Comparison of ENCODE assay signal across 9 mouse cellular contexts in genomic region chr13:56753192-56753951, GRCm38 (mm10). TPM values are rescaled to one million over a fixed set of nuclear protein-coding genes. Genes with fewer than 3 reads are reported as not detected.
DNase-seq lines count a peak whose midpoint lies in the region; ATAC-seq and TF ChIP-seq lines count a peak whose summit lies in the region.
"Had no signal": no experiment of that assay in that cellular context is flagged by ENCODE, and none has a peak within 500 bp of the region (broad histone marks: within the 10 kb centered on the region; RNA-seq: fewer than 3 reads in every experiment).

Gene Gm45623, minus strand, starts transcription at chr13:56753827.

- no peak for DNase-seq in liver, adult 2 months (ENCODE audit: extremely low read depth, low read depth, low spot score)
- DNase-seq in liver: no peak
- DNase-seq in intestine, embryonic 14.5 days (ENCODE audit: low spot score): peak; percentile 68
- peak; percentile 56 for DNase-seq in neural tube, embryonic 10.5 days (ENCODE audit: extremely low spot score, low spot score)
- no peak for DNase-seq in right cerebral cortex, adult 2 months (ENCODE audit: low spot score in 2 of 2)
- no peak for DNase-seq in gastrocnemius, adult 18-20 months (ENCODE audit: low spot score)
- DNase-seq in ovary, adult 18-20 months (ENCODE audit: low spot score): no peak

- H3K9me3 ChIP-seq in embryonic facial prominence, embryonic 13.5 days: no peaks in the 10 kb centered on the region
- no peaks in the 10 kb centered on the region for H3K9me3 ChIP-seq in intestine, embryonic 14.5 days (ENCODE audit: control insufficient read depth, low read length)

- H3K79me2 ChIP-seq in liver, adult 2 months (ENCODE audit: control insufficient read depth, insufficient read depth, low read length): no peaks in the 10 kb centered on the region

- peaks cover 2% of the 10 kb centered on the region for H3K4me1 ChIP-seq in liver, adult 2 months (ENCODE audit: control insufficient read depth, insufficient read depth, low read length)
- peaks cover 37% of the 10 kb centered on the region for H3K4me1 ChIP-seq in embryonic facial prominence, embryonic 13.5 days
- peaks cover 11% of the 10 kb centered on the region for H3K4me1 ChIP-seq in intestine, embryonic 14.5 days (replicated peaks; ENCODE audit: control insufficient read depth, insufficient read depth, low read length)

- H3K4me3 ChIP-seq in liver, adult 2 months (ENCODE audit: insufficient read depth, low read depth, low read length): peak within 1 kb of the TSS; percentile 25; the same call in 1 of the 2 replicates
- peak within 1 kb of the TSS; percentile 54 for H3K4me3 ChIP-seq in embryonic facial prominence, embryonic 13.5 days
- peak within 1 kb of the TSS; percentile 44 for H3K4me3 ChIP-seq in intestine, embryonic 14.5 days (ENCODE audit: low read depth, low read length)

- no peak within 1 kb of the TSS for H3K27ac ChIP-seq in liver, adult 2 months (replicated peaks; ENCODE audit: insufficient read depth, low read depth, low read length)
- H3K27ac ChIP-seq in embryonic facial prominence, embryonic 13.5 days: no peak within 1 kb of the TSS
- H3K27ac ChIP-seq in intestine, embryonic 14.5 days (ENCODE audit: low read depth): no peak within 1 kb of the TSS

- TF ChIP-seq CTCF in liver, adult 2 months (IDR thresholded peaks at IDR 0.05; ENCODE audit: low read depth, low read length): no peak

- ATAC-seq in embryonic facial prominence, embryonic 13.5 days (ENCODE audit: insufficient number of reproducible peaks, insufficient read depth, low FRiP score, low TSS enrichment, low read depth): no peak
- ATAC-seq in intestine, embryonic 14.5 days (replicated peaks; ENCODE audit: low FRiP score, low TSS enrichment, low read depth): no peak

- H3K9ac ChIP-seq in liver, adult 2 months (ENCODE audit: low read depth, low read length): no peak within 1 kb of the TSS
- H3K9ac ChIP-seq in embryonic facial prominence, embryonic 13.5 days: peak within 1 kb of the TSS; percentile 72
- peak within 1 kb of the TSS; percentile 34; the same call in 1 of the 2 replicates for H3K9ac ChIP-seq in intestine, embryonic 14.5 days (ENCODE audit: low read length)

- H3K27me3 ChIP-seq in liver, adult 2 months (ENCODE audit: control insufficient read depth, insufficient read depth, low read length): peaks cover 18% of the 10 kb centered on the region
- peaks cover 69% of the 10 kb centered on the region for H3K27me3 ChIP-seq in embryonic facial prominence, embryonic 13.5 days
- H3K27me3 ChIP-seq in intestine, embryonic 14.5 days (replicated peaks; ENCODE audit: control insufficient read depth, insufficient read depth, low read length): peaks cover 48% of the 10 kb centered on the region

- no peak for TF ChIP-seq POLR2A in liver, adult 2 months (IDR thresholded peaks at IDR 0.05; ENCODE audit: extremely low read depth, insufficient read depth, low read length)

- H3K4me2 ChIP-seq in embryonic facial prominence, embryonic 13.5 days: peak within 1 kb of the TSS; percentile 99
- H3K4me2 ChIP-seq in intestine, embryonic 14.5 days (ENCODE audit: low read length): peak within 1 kb of the TSS; percentile 89

- H3K36me3 ChIP-seq in liver, adult 2 months (ENCODE audit: control insufficient read depth, insufficient read depth, low read length): no peaks in the 10 kb centered on the region
- H3K36me3 ChIP-seq in embryonic facial prominence, embryonic 13.5 days: no peaks in the 10 kb centered on the region
- H3K36me3 ChIP-seq in intestine, embryonic 14.5 days (ENCODE audit: control insufficient read depth, insufficient read depth, low read length): no peaks in the 10 kb centered on the region

- 4% methylated on average over 71 of the region's 71 CpGs for WGBS in liver, adult 2 months
- under 1% methylated on average over 69 of the region's 71 CpGs for WGBS in embryonic facial prominence, embryonic 13.5 days
- WGBS in intestine, embryonic 14.5 days: under 1% methylated on average over 71 of the region's 71 CpGs

RNA-seq across cellular contexts. Expression of gene Gm45623, which starts in this region (rescaled TPM):
- not detected in 2 replicates for total RNA-seq in liver, adult 2 months (2014; rRNA removed)
- not detected in 2 replicates for polyA plus RNA-seq in liver, adult 2 months (2012; rRNA removed)
- polyA plus RNA-seq in embryonic facial prominence, embryonic 13.5 days (2015; fragmentation: Nextera tagmentation; extraction: Ambion mirVana): 0.65 and 0.89 TPM in 2 replicates
- 0.32 TPM in 1 of 2 replicates, not detected in the other for polyA plus RNA-seq in intestine, embryonic 14.5 days (2014; fragmentation: Nextera tagmentation; extraction: Ambion mirVana)
- not detected for total RNA-seq in gastrocnemius, adult 18-20 months (2021)
- total RNA-seq: neutrophil, adult 5-6 weeks had no signal

Comparison
In these comparisons a context has a peak if more than half of its experiments do, and no peak if none do; other contexts are left out.
1. Peak in DNase-seq, H3K4me3 ChIP-seq, H3K9ac ChIP-seq and H3K4me2 ChIP-seq in intestine, embryonic 14.5 days; RNA of the gene not detected or under 1 TPM.